Mouse (Mus musculus): Measurements from ENCODE around the gene Smim4.
A peak's percentile ranks its signal among the peaks of the same experiment; 100 is the strongest.

The Smim4 gene

GRCm38 (mm10) chr14:31112187-31112586 lies 16.6 kb downstream of the Smim4 start:
- DNase-seq = no peak

GRCm38 (mm10) chr14:31110613-31111012 lies 18.1 kb downstream of the Smim4 start:
- DNase-seq = peak; percentile 20

- DNase-seq = peak; percentile 54
These were observed 23.6 kb downstream of the Smim4 start for GRCm38 (mm10) chr14:31105156-31105555.

GRCm38 (mm10) chr14:31089918-31090317 lies 38.8 kb downstream of the Smim4 start:
- DNase-seq = no peak

- no peak for DNase-seq
These were observed 40.2 kb downstream of the Smim4 start for GRCm38 (mm10) chr14:31088515-31088914.

- DNase-seq = peak; percentile 44
These were observed 41.3 kb downstream of the Smim4 start for GRCm38 (mm10) chr14:31087433-31087832.

GRCm38 (mm10) chr14:31081147-31081546 lies 47.6 kb downstream of the Smim4 start:
- no peak for DNase-seq

- DNase-seq = no peak
These were observed 49.3 kb downstream of the Smim4 start for GRCm38 (mm10) chr14:31079313-31080028.

- DNase-seq = no peak
These were observed 50.1 kb downstream of the Smim4 start for GRCm38 (mm10) chr14:31078597-31079208.

GRCm38 (mm10) chr14:31069086-31069733 lies 59.5 kb downstream of the Smim4 start:
- DNase-seq = no peak

- peak; percentile 50 for DNase-seq
These were observed 66.5 kb downstream of the Smim4 start for GRCm38 (mm10) chr14:31062277-31062676.

GRCm38 (mm10) chr14:31045817-31046216 lies 82.9 kb downstream of the Smim4 start:
- DNase-seq = no peak

- DNase-seq = no peak
These were observed 83.5 kb downstream of the Smim4 start for GRCm38 (mm10) chr14:31045296-31045695.
